Mouse (Mus musculus): Measurements from ENCODE around the gene Pitpna. TPM values are rescaled to one million over a fixed set of nuclear protein-coding genes. Genes with fewer than 3 reads are reported as not detected.

The Pitpna gene
- polyA plus RNA-seq, 1 experiment from 2014 or later = 69.8 TPM

GRCm38 (mm10) chr11:75561410-75561791 lies 26.5 kb upstream of the Pitpna start:
- H3K36me3 ChIP-seq (ENCODE audit: insufficient read depth, low read length) = no peaks in the 10 kb centered on the region
- H3K4me2 ChIP-seq (ENCODE audit: low read length) = no peak overlapping the region
- TF ChIP-seq CTCF (IDR thresholded peaks at IDR 0.05; ENCODE audit: low read depth) = no peak
- no peaks in the 10 kb centered on the region for H3K9me3 ChIP-seq (replicated peaks; ENCODE audit: low read length)
- no peak overlapping the region for H3K4me3 ChIP-seq (replicated peaks; ENCODE audit: low read depth, low read length)
- no peak overlapping the region for H3K27ac ChIP-seq
- DNase-seq (ENCODE audit: low spot score) (no peak), ATAC-seq (replicated peaks; ENCODE audit: low FRiP score, low read depth) (no peak)
- WGBS = 86% methylated on average over 5 of the region's 5 CpGs
- H3K27me3 ChIP-seq (ENCODE audit: insufficient read depth, low read length) = no peaks in the 10 kb centered on the region
- H3K9ac ChIP-seq (ENCODE audit: low read depth, low read length) = 0 out of 2 replicates have a peak overlapping the region, but pooled peaks have one; percentile 27
- H3K4me1 ChIP-seq (replicated peaks; ENCODE audit: insufficient read depth, low read length) = no peaks in the 10 kb centered on the region

- ATAC-seq (replicated peaks; ENCODE audit: low FRiP score, low read depth) (no peak), DNase-seq (ENCODE audit: low spot score) (no peak)
- Histone ChIP-seq H3K4me2 (ENCODE audit: low read length) (no peak overlapping the region), H3K36me3 (ENCODE audit: insufficient read depth, low read length) (no peaks in the 10 kb centered on the region), H3K9me3 (replicated peaks; ENCODE audit: low read length) (no peaks in the 10 kb centered on the region), H3K4me1 (replicated peaks; ENCODE audit: insufficient read depth, low read length) (peaks cover 6% of the 10 kb centered on the region; the same call in 1 of the 2 replicates), H3K4me3 (replicated peaks; ENCODE audit: low read depth, low read length) (no peak overlapping the region), H3K27me3 (ENCODE audit: insufficient read depth, low read length) (no peaks in the 10 kb centered on the region), H3K9ac (ENCODE audit: low read depth, low read length) (no peak overlapping the region), H3K27ac (no peak overlapping the region)
- 90% methylated on average over 8 of the region's 8 CpGs for WGBS
- TF ChIP-seq CTCF (IDR thresholded peaks at IDR 0.05; ENCODE audit: low read depth) = no peak
Measured at GRCm38 (mm10) chr11:75562840-75563239, 25.1 kb upstream of the Pitpna start.

DNA sequence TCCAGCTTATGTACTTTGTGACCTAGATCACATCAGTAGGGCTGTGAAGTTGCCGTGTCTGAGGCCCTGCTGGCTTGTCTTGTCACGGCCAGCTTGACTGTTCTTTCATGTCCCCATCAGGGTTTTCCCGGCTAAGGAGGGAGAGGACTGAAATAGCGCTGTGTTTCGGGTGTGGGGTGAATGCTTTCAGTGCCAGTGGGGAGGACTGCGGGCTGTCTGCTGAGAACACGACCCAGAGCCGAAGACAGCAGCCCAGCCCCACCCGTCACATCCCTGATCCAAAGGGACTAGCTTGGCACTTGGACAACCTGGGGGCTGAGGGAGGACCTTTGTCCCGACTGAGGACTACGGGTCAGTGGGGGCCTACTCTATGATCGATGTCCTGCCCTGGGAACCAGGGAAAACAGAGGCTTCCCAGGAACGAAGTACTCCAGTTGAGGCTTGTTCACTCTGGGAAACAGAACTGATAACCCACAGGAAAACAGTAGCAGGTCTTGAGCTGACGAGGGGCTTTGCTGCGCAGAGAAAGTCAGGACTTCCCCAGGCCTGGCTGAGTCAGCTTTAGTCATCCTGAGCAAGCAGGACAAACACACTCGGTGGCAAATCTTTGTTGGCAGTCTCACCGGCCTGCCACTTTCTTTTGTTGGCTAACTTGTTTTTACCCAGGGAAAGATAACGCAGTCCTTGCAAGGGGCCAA lies 23.9 kb upstream of the Pitpna start:
- H3K9me3 ChIP-seq (replicated peaks; ENCODE audit: low read length) = no peaks in the 10 kb centered on the region
- no peak overlapping the region for H3K4me2 ChIP-seq (ENCODE audit: low read length)
- no peak overlapping the region for H3K4me3 ChIP-seq (replicated peaks; ENCODE audit: low read depth, low read length)
- no peak overlapping the region for H3K9ac ChIP-seq (ENCODE audit: low read depth, low read length)
- peak overlapping the region; percentile 42; the same call in 1 of the 2 replicates for H3K27ac ChIP-seq
- DNase-seq (ENCODE audit: low spot score) (no peak), ATAC-seq (replicated peaks; ENCODE audit: low FRiP score, low read depth) (no peak)
- 60% methylated on average over 18 of the region's 18 CpGs for WGBS
- H3K27me3 ChIP-seq (ENCODE audit: insufficient read depth, low read length) = no peaks in the 10 kb centered on the region
- H3K4me1 ChIP-seq (replicated peaks; ENCODE audit: insufficient read depth, low read length) = peaks cover 6% of the 10 kb centered on the region; the same call in 1 of the 2 replicates
- TF ChIP-seq CTCF (IDR thresholded peaks at IDR 0.05; ENCODE audit: low read depth) = no peak
- 0 out of 2 replicates have a peak, but pooled peaks cover 3% of the 10 kb centered on the region for H3K36me3 ChIP-seq (ENCODE audit: insufficient read depth, low read length)

- Histone ChIP-seq H3K4me1 (replicated peaks; ENCODE audit: insufficient read depth, low read length) (peaks cover 6% of the 10 kb centered on the region; the same call in 1 of the 2 replicates), H3K4me3 (replicated peaks; ENCODE audit: low read depth, low read length) (no peak overlapping the region), H3K27me3 (ENCODE audit: insufficient read depth, low read length) (no peaks in the 10 kb centered on the region), H3K9me3 (replicated peaks; ENCODE audit: low read length) (no peaks in the 10 kb centered on the region), H3K4me2 (ENCODE audit: low read length) (no peak overlapping the region), H3K36me3 (ENCODE audit: insufficient read depth, low read length) (0 out of 2 replicates have a peak, but pooled peaks cover 3% of the 10 kb centered on the region), H3K9ac (ENCODE audit: low read depth, low read length) (no peak overlapping the region), H3K27ac (no peak overlapping the region)
- TF ChIP-seq CTCF (IDR thresholded peaks at IDR 0.05; ENCODE audit: low read depth) = no peak
- DNase-seq (ENCODE audit: low spot score) = peak; percentile 75
- WGBS = 57% methylated on average over 2 of the region's 2 CpGs
- ATAC-seq (replicated peaks; ENCODE audit: low FRiP score, low read depth) = no peak
Measured at GRCm38 (mm10) chr11:75565849-75566248, 22.0 kb upstream of the Pitpna start.

DNA sequence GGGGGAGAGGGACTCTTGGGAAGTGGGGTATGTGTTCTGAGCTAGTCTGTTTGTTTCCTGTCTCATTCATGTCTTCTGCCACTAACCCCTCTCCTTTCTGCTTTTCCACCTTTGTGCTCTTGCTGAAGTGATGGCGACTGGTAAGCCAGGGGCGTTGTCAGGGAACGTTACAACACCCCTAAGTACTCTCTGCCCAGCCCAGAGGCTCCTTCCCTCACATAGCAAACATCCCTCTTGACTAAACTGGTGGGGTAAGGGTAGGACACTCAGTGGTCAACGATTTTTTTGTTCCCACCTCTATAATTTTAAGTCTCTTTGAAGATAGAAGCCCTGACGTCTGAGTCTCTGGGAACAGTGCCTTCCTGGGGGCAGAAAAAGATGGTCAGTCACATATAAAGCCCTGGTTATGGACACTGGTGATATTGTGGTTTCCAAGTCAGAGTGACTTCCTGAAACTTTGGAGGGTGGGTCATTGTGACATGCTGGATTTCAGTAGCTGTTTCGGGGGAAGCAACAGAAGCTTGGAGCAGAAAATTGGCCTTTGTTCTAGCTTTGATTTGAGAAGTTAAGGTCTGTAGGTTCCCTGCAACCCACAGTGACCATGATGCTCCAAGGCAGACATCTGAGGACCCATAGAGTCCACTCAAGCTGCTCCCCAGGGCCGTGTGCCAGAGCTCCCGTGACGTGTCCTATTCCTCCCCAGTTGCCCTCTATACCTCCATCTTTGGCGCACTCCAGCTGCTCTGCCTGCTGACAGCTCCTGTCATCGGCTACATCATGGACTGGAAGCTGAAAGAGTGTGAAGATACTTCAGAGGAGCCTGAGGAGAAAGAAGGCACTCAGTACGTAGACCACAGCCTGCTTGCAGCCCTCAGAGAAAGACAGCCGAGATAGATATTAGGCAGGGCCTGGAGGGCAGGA lies 21.4 kb upstream of the Pitpna start:
- WGBS = 75% methylated on average over 13 of the region's 13 CpGs
- Histone ChIP-seq H3K4me2 (ENCODE audit: low read length) (no peak overlapping the region), H3K4me1 (replicated peaks; ENCODE audit: insufficient read depth, low read length) (peaks cover 6% of the 10 kb centered on the region; the same call in 1 of the 2 replicates), H3K27ac (no peak overlapping the region), H3K36me3 (ENCODE audit: insufficient read depth, low read length) (0 out of 2 replicates have a peak, but pooled peaks cover 3% of the 10 kb centered on the region), H3K9ac (ENCODE audit: low read depth, low read length) (no peak overlapping the region), H3K4me3 (replicated peaks; ENCODE audit: low read depth, low read length) (no peak overlapping the region), H3K27me3 (ENCODE audit: insufficient read depth, low read length) (no peaks in the 10 kb centered on the region), H3K9me3 (replicated peaks; ENCODE audit: low read length) (no peaks in the 10 kb centered on the region)
- no peak for TF ChIP-seq CTCF (IDR thresholded peaks at IDR 0.05; ENCODE audit: low read depth)
- ATAC-seq (replicated peaks; ENCODE audit: low FRiP score, low read depth) = no peak
- DNase-seq (ENCODE audit: low spot score) = no peak

Measured in kidney, postnatal 0 days (tissue).